Mouse (Mus musculus) C2C12 (cell line): Measurements from ENCODE around the gene Lpin2.

Experiments
- CEBPB ChIP-seq: IDR thresholded peaks from one replicate; pipeline ENCODE4 v1.6.1; 2011; ENCODE audit warnings: low read depth, mild to moderate bottlenecking, control low read depth, moderate library complexity
- CTCF ChIP-seq: IDR thresholded peaks from one replicate; pipeline ENCODE4 v1.5.1; 2011; ENCODE audit not compliant: control insufficient read depth, insufficient read depth, insufficient read length
- FOSL1 ChIP-seq: IDR thresholded peaks from one replicate; pipeline ENCODE4 v1.8.0; 2011; ENCODE audit warnings: mild to moderate bottlenecking, low read length; ENCODE audit not compliant: poor library complexity, insufficient read depth, severe bottlenecking
- MYOD1 ChIP-seq: IDR thresholded peaks from one replicate; pipeline ENCODE4 v1.6.1; 2011; ENCODE audit warnings: low read depth; ENCODE audit not compliant: control insufficient read depth, insufficient read length
- USF1 ChIP-seq: IDR thresholded peaks from one replicate; pipeline ENCODE4 v1.6.1; 2011; ENCODE audit warnings: low read depth, mild to moderate bottlenecking, control low read depth, moderate library complexity

DNA sequence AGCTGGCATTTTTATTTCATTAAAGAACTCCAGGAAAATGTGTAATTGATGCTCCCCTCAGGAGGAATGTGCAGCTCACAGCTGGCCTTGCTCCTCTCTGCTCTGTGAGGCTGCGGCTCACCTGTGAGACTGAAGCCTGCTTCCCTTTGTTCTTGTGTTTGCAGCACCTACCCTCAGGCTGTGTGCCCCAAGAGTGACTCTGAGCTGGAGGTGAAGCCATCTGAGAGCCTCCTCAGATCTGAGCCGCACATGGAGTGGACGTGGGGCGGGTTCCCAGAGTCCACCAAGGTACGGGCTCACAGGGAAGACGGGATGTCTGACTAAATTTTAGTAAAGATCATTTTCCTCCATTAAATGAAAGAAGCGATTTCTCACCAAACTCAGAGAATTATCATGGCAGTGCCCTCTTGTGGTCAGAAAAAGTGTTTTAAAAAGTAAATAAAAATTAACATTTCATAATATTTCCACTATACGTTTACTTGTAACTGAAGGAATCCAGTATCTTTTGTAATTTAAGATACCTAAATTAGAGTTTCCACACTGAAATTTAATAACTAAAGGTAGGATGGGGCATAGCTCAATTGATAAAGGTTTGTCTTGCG lies 47.8 kb downstream of the Lpin2 start:
- TF ChIP-seq USF1: no peak
- no peak for TF ChIP-seq CTCF
- TF ChIP-seq FOSL1: no peak
- no peak for TF ChIP-seq MYOD1
- TF ChIP-seq CEBPB: no peak
